19 mouse cellular contexts compared by ENCODE assay signal in genomic region chr12:16395720-16396119, GRCm38 (mm10).
"Had no signal": no experiment of that assay in that cellular context is flagged by ENCODE, and none has a peak within 500 bp of the region (broad histone marks: within the 10 kb centered on the region; RNA-seq: fewer than 3 reads in every experiment).

No protein-coding gene starts in this region.

- H3K9ac ChIP-seq: limb, embryonic 12.5 days; limb, embryonic 15.5 days; liver, embryonic 14.5 days; liver, postnatal 0 days; lung, embryonic 14.5 days; midbrain, embryonic 13.5 days; stomach, embryonic 15.5 days had no signal

- H3K4me1 ChIP-seq: limb, embryonic 12.5 days; limb, embryonic 15.5 days; midbrain, embryonic 13.5 days; stomach, embryonic 15.5 days had no signal

- H3K36me3 ChIP-seq: limb, embryonic 12.5 days; limb, embryonic 15.5 days; midbrain, embryonic 13.5 days; stomach, embryonic 15.5 days had no signal

- H3K9me3 ChIP-seq: limb, embryonic 12.5 days; limb, embryonic 15.5 days; midbrain, embryonic 13.5 days; stomach, embryonic 15.5 days had no signal

- ATAC-seq: liver, postnatal 0 days; lung, postnatal 0 days; midbrain, embryonic 13.5 days; midbrain, embryonic 16.5 days had no signal

- H3K4me2 ChIP-seq: limb, embryonic 12.5 days; limb, embryonic 15.5 days; liver, embryonic 11.5 days; lung, embryonic 14.5 days; midbrain, embryonic 13.5 days; stomach, embryonic 15.5 days had no signal

- H3K27ac ChIP-seq: kidney, postnatal 0 days; layer of hippocampus, adult 2 months; limb, embryonic 12.5 days; limb, embryonic 15.5 days; liver, embryonic 14.5 days; macrophage; midbrain, embryonic 13.5 days; stomach, embryonic 15.5 days had no signal

- H3K4me3 ChIP-seq: layer of hippocampus, adult 2 months; limb, embryonic 12.5 days; limb, embryonic 15.5 days; midbrain, embryonic 13.5 days; stomach, embryonic 15.5 days had no signal

- H3K27me3 ChIP-seq: limb, embryonic 12.5 days; limb, embryonic 15.5 days; midbrain, embryonic 13.5 days; stomach, embryonic 15.5 days had no signal

- DNase-seq: kidney, postnatal 25 days; layer of hippocampus, adult 9-11 months; liver, postnatal 0 days; lung, embryonic 14.5 days; retina, postnatal 1 day; right cerebral cortex, postnatal 25 days; spleen, adult 18-20 months; thymus, postnatal 25 days had no signal
